Mouse (Mus musculus): ENCODE results near the gene Ankrd55.
"Not testable (repeated sequence)": the region's sequence is repeated elsewhere in the genome, so short reads cannot be mapped to it uniquely, and the experiment has no call there.

Ankrd55 gene

DNA sequence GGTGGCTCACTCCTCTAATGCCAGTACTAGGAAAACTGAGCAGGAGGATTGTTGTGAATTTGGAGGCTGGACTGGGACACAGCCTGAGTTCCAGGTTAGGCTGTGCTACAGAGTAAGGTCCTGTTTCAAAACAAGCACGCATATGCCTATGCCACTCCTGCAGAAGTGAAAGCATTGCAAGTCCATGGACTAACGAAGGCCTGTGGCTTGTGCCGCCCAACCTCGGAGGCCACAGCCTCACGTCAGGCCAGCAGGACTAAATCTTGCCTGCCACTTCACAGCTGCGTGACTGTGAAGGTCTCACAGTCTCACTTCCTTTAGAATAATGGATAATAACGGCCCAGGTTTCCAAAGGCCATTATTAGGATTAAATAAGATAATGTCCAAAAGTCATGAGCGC, 125.4 kb downstream of the Ankrd55 start:
- no peak for DNase-seq (ENCODE audit: low spot score)

DNA sequence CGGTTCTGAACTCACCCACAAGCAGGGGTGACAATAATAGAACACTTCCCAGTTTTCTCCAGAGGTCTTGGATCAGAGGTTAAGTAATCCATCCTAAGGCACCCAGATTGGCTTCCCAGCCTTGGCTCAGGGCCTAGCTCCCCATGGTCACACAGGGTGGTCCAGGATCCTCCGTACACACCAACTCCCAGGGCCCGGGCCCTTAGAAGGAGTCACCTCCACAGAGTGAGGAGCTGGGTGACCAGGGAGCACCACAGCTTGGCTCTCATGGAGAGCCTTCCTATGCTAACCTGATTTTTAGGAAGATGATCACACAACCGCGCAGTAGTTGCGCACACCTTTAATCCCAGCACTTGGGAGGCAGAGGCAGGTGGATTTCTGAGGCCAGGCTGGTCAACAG, 127.6 kb downstream of the Ankrd55 start:
- no peak for DNase-seq (ENCODE audit: low spot score)

DNA sequence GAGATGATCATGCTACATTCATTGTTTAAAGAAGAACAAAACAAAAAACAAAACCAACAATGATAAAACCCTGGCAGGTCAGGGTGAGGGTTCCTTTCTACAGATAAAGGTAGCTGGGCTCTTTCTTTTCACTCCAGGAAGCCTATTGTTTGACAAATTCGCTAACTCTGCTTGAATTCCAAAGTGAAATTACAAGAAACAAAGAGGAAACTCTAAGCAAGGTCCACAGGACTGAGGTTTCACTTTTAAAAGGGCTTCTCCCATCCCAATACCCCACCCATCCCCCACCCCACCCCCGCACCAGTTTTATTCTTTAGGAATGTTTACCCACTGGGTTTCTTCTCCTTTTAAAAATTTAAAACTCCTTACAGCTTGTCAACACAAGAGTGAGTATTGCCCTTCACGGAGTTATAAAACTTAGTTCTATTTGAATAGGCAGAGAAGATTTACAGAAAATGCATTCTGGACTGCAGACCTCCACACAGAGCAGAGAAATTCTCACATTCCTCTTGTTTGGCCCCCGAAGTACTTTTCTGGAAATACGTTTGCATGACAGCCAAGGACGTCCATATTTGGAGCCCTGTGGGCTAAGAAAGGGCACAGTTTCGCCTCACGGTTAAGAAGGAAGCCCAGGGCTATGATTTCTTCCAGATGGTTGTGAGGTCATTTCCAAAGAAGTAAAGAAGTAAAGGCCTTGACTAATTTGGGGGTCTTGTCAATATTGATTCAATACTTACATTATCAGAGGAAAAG, 128.3 kb downstream of the Ankrd55 start:
- no peak for DNase-seq (ENCODE audit: low spot score)

DNA sequence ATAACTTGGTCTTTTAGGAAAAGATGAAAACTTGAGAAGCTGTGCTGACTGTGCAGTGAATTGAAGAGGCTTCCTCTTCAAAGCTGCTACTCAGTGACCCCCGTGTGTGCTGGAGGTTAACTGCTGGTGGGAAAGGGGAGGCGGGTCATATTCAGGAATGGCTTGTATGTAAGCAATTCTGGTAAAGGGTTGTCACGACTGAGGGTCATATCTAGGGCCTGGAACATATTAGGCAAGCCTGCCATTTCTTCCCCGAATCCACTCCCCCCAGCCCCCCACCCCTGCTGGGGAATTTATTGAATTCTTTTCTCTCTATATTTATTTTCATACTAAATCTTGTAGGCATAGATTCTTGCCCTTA, 128.9 kb downstream of the Ankrd55 start:
- no peak for DNase-seq (ENCODE audit: low spot score)

DNA sequence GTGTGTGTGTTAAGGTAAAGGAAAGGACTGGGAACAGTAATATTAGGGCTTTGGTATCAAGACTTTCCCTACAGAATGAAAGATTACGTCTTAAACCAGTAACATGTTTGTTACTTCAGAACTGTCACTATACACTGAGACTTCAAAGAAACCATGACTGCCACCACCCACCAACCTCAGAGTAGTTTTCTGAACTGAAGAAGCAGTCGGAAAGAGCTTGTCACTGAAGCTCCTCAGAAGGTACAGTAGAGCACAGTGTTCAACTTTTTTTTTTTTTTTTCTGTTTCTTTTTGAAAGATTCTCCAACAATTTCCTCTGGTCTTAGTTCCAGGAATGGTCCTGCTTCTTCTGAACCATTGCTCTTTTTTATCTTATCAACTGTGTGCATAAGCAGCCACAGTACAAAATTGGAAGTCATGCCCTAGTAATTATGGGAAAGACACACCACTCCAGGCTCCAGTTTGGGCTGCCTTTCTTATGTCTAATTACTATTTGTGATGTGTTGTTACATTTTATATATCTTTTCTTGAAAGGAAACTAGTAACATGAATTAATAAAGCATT, 129.7 kb downstream of the Ankrd55 start:
- DNase-seq (ENCODE audit: low spot score), result no peak

DNA sequence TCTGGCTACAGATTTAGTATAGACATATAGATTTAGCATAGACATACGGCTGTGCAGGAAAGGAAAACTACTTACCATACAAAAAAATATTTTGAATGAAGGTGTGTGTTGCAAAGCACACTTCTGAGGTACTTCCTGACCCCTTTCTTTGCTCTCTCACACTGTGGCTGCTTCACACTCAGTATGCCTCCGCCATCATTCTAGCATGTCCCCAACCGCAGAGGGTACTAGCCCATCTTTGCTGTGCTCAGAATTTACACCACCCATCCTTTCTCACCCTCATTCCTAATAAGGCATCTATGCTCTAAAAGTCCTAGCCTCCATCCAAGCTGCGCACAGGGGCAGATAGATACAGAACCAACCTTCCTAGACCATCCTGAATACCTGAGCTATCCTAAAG, 130.3 kb downstream of the Ankrd55 start:
- no peak for DNase-seq (ENCODE audit: low spot score)

DNA sequence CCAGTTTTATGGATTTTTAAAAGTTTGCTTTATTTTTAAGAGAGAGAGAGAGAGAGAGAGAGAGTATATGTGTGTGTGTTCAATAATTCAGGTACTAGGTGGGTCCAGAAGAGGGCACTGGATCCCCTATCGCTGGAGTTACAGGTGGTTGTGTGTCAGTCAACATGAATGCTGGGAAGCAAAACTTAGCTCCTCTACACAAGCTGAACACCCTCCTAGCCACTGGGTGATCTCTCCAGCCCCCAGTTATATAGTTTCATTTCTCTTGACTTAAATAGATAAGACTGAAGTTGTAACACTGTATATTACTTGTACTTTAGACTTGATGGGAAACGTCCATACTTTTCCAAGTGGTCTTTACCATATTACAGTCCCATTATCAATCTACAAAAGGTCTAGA, 136.0 kb downstream of the Ankrd55 start:
- DNase-seq (ENCODE audit: low spot score), result no peak

DNA sequence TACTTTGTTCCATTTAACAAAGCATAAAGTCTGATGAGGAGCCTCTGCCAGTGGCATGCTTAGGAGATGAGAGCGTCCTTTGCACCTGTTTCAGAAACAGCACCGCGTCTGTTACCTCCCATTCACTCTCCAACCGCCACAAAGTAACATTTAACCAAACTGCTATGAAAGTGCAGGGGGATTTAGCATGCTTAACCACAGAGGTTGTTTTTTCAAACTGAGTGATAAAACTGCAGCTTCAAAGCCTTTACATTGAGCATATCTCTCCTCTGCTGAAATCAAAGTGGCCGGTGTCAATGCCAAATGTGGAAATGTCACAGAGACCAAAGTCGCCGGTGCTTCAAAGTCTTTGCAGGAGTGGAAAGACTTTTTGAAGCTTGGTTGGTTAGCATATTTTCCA, 136.4 kb downstream of the Ankrd55 start:
- no peak for DNase-seq (ENCODE audit: low spot score)

DNA sequence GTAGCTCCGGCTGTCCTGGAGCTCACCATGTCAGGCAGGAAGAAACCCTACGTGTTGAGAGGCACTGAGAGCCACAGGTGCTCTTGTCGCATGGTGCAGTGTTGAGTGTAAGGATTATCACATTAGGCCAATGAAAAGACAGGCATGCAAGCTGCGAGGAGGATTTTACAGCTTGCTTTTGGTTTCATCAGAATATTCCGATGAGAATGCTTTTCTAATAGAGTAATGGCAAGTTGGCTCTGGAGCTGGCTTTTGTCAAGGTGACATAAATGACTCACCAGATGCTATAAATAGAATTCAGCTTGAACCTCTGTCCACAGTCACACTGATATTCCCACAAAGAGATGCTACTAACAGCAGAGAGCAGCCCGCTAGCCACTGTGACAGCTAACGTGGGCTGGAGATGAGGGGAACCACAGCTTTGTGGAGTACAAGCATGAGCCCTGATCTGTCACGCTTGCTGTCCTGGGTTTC, 137.0 kb downstream of the Ankrd55 start:
- no peak for DNase-seq (ENCODE audit: low spot score)

DNA sequence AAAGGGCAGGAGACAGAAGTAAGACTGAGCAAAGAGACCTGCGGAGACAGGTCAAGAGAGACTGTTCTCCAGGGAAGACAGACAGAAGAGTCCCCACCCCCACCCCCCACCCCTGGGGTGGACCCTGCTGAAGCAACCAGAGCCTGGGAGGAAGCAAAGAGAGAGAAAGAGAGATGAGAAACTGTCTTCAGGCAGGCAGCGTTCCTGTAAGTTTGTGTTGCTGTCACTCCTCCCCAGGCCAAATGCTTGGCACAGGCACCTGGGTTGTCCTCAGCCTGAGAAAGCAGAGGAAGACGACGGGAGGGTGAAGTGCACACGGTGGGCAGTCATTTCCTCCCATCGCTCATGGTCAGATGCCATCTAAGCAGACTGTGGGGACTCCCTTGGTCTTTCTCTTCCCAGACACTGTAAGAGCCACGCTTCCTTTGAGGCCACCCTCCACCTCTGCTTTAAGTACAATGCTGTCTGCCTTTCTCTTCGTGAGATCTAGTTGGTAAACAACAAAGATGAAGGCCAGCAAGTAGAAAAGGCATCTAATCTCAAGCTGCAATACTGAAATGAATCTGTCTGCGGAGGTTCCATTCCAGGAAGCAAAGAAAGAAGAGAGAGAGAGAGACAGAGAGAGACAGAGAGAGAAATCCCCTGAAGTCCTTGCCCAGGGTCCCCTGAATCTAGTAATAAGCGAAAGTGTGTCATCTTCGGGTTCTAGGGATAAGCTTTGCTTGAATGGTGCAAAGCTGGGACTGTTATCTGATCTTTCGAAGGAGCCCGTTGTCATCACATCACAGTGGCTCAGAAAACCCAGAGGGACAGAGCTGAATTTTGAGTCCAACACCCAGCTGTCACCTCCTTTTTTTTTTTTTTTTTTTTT, 138.2 kb downstream of the Ankrd55 start:
- DNase-seq (ENCODE audit: low spot score), result no peak

DNA sequence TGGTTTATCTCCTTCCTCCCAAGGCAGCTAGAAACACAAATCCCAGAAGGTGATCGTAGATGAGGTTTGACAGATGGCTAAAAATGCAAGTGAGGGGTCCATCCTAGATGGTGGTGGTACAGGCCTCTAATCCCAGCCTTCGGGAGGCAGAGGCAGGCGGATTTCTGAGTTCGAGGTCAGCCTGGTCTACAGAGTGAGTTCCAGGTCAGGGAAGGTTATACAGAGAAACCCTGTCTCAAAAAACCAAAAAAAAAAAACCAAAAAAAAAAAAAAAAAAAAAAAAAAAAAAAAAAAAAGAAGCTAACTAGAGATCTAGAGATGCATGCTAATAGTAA, 138.9 kb downstream of the Ankrd55 start:
- not testable (repeated sequence) for DNase-seq (ENCODE audit: low spot score)

DNA sequence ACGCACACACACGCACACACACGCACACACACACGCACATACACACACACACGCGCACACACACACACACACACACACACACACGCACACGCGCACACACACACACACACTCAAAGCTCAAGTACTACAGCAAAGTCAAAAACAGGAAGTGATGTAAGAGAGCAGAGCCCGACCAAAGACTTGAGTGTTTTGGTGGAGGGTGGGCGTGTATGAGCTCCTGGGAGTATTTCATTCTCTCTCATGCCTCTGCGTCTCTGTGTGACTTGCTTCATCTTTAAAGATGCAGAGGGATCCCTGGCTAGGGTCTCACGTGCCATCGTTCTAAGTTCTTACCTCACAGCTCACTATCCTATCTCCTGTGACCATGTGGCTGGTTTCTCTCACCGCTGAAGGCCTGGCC, 139.3 kb downstream of the Ankrd55 start:
- no peak for DNase-seq (ENCODE audit: low spot score)

DNA sequence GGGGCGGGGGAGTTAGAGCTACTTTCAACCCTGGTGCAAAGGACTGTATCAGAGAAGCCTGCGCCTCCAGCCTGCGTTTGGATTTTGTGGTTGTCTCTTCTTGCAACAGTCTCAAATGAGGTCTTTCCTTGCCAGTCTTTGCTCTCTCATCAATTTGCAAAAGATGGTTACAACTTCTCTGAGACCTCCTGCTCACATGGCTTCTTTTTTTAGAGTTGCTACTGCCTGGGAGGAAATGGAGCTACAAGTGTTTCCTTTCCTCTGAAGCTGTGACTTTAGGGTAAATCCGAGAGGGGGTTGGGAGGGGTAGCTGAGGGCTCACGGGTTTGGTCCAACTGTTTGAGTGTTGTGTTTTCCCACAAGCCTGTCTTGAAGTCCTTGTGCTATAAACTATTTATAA, 145.0 kb downstream of the Ankrd55 start:
- no peak for DNase-seq (ENCODE audit: low spot score)

All from ovary, adult 18-20 months (tissue).